Mouse (Mus musculus): Measurements from ENCODE around the gene Zfp358.

Gene Zfp358

GRCm38 (mm10) chr8:3499751-3500150 is 6.8 kb downstream of the Zfp358 start:
- no peak for DNase-seq (ENCODE audit: low spot score)

- peak; percentile 97 for DNase-seq (ENCODE audit: low spot score)
Measured at GRCm38 (mm10) chr8:3500235-3501090, 7.5 kb downstream of the Zfp358 start, which contains the start of gene Mcoln1. Mcoln1 (plus strand) TSS chr8:3500457.

GRCm38 (mm10) chr8:3502217-3502616 is 9.3 kb downstream of the Zfp358 start:
- DNase-seq (ENCODE audit: low spot score) = no peak

- DNase-seq (ENCODE audit: low spot score) = no peak
Measured at GRCm38 (mm10) chr8:3507979-3508754, 15.2 kb downstream of the Zfp358 start.

GRCm38 (mm10) chr8:3514681-3515247 is 21.8 kb downstream of the Zfp358 start:
- no peak for DNase-seq (ENCODE audit: low spot score)

GRCm38 (mm10) chr8:3515260-3515671 is 22.3 kb downstream of the Zfp358 start, which contains the start of gene Pnpla6:
Pnpla6 (plus strand) TSS chr8:3515384.
- peak; percentile 79 for DNase-seq (ENCODE audit: low spot score)

GRCm38 (mm10) chr8:3515771-3516417 is 23.0 kb downstream of the Zfp358 start:
- DNase-seq (ENCODE audit: low spot score) = no peak

GRCm38 (mm10) chr8:3516450-3517116 is 23.6 kb downstream of the Zfp358 start:
- peak; percentile 87 for DNase-seq (ENCODE audit: low spot score)

- no peak for DNase-seq (ENCODE audit: low spot score)
Measured at GRCm38 (mm10) chr8:3517117-3517495, 24.2 kb downstream of the Zfp358 start.

GRCm38 (mm10) chr8:3522007-3522697 is 29.2 kb downstream of the Zfp358 start:
- DNase-seq (ENCODE audit: low spot score) = no peak

GRCm38 (mm10) chr8:3530816-3531215 is 37.9 kb downstream of the Zfp358 start:
- DNase-seq (ENCODE audit: low spot score) = no peak

- no peak for DNase-seq (ENCODE audit: low spot score)
Measured at GRCm38 (mm10) chr8:3531936-3532335, 39.0 kb downstream of the Zfp358 start.

- no peak for DNase-seq (ENCODE audit: low spot score)
Measured at GRCm38 (mm10) chr8:3536053-3536841, 43.3 kb downstream of the Zfp358 start.

GRCm38 (mm10) chr8:3536940-3537339 is 44.0 kb downstream of the Zfp358 start:
- no peak for DNase-seq (ENCODE audit: low spot score)

GRCm38 (mm10) chr8:3537666-3538065 is 44.7 kb downstream of the Zfp358 start:
- DNase-seq (ENCODE audit: low spot score) = no peak

GRCm38 (mm10) chr8:3539146-3539545 is 46.2 kb downstream of the Zfp358 start:
- no peak for DNase-seq (ENCODE audit: low spot score)

- no peak for DNase-seq (ENCODE audit: low spot score)
Measured at GRCm38 (mm10) chr8:3540076-3540475, 47.1 kb downstream of the Zfp358 start.

GRCm38 (mm10) chr8:3546511-3546910 is 53.6 kb downstream of the Zfp358 start:
- DNase-seq (ENCODE audit: low spot score) = no peak

All from T-cell, adult 2 months (primary cell).